Mouse (Mus musculus) spleen, adult 18-20 months (tissue): ENCODE data around the gene Eif2ak4.
A peak's percentile ranks its signal among the peaks of the same experiment; 100 is the strongest.

Experiments
- DNase-seq, 2 experiments: peaks; one replicate each; pipeline ENCODE4 v3.0.0; 2022; ENCODE audit warnings: mixed read lengths in 2 of 2

Gene Eif2ak4

GRCm38 (mm10) chr2:118466601-118467000 lies 78.2 kb downstream of the Eif2ak4 start:
- DNase-seq = no peak

GRCm38 (mm10) chr2:118468354-118468753 lies 79.9 kb downstream of the Eif2ak4 start:
- DNase-seq = no peak

- DNase-seq = no peak
Measured at GRCm38 (mm10) chr2:118478833-118479549, 90.6 kb downstream of the Eif2ak4 start.

- peak; percentile 83 to 86 for DNase-seq
Measured at GRCm38 (mm10) chr2:118479550-118479909, 91.1 kb downstream of the Eif2ak4 start, which contains the start of gene Srp14. Gene Srp14 (minus strand): TSS chr2:118479711.

GRCm38 (mm10) chr2:118480886-118481285 lies 92.5 kb downstream of the Eif2ak4 start:
- DNase-seq = no peak

- DNase-seq = no peak
Measured at GRCm38 (mm10) chr2:118483032-118483431, 94.6 kb downstream of the Eif2ak4 start.

- no peak for DNase-seq
Measured at GRCm38 (mm10) chr2:118484386-118484898, 96.0 kb downstream of the Eif2ak4 start.

- no peak for DNase-seq
Measured at GRCm38 (mm10) chr2:118485415-118485814, 97.0 kb downstream of the Eif2ak4 start.

- peak; percentile 67 to 88 for DNase-seq
Measured at GRCm38 (mm10) chr2:118486933-118487332, 98.5 kb downstream of the Eif2ak4 start.

- DNase-seq = peak; percentile 31 to 65
Measured at GRCm38 (mm10) chr2:118487806-118488205, 99.4 kb downstream of the Eif2ak4 start.

- peak; percentile 40 to 46 for DNase-seq
Measured at GRCm38 (mm10) chr2:118490241-118491091, 102.0 kb downstream of the Eif2ak4 start.

- peak; percentile 55 to 63 for DNase-seq
Measured at GRCm38 (mm10) chr2:118491281-118491731, 102.9 kb downstream of the Eif2ak4 start.

GRCm38 (mm10) chr2:118491741-118492395 lies 103.5 kb downstream of the Eif2ak4 start:
- DNase-seq = no peak

GRCm38 (mm10) chr2:118495024-118495423 lies 106.6 kb downstream of the Eif2ak4 start:
- no peak for DNase-seq

- no peak for DNase-seq
Measured at GRCm38 (mm10) chr2:118497890-118498289, 109.5 kb downstream of the Eif2ak4 start.

GRCm38 (mm10) chr2:118498476-118498875 lies 110.1 kb downstream of the Eif2ak4 start:
- no peak for DNase-seq

- no peak for DNase-seq
Measured at GRCm38 (mm10) chr2:118499135-118499961, 110.9 kb downstream of the Eif2ak4 start.

GRCm38 (mm10) chr2:118500191-118500590 lies 111.8 kb downstream of the Eif2ak4 start:
- DNase-seq = no peak

- DNase-seq = no peak
Measured at GRCm38 (mm10) chr2:118507126-118507525, 118.7 kb downstream of the Eif2ak4 start.

GRCm38 (mm10) chr2:118509688-118510446 lies 121.4 kb downstream of the Eif2ak4 start:
- DNase-seq = no peak
